Mouse (Mus musculus) liver, postnatal 0 days (tissue): ENCODE data around the gene Trim15.

ENCODE experiments used
- CTCF ChIP-seq: sonication (generic); IDR thresholded peaks from 2 replicates; pipeline ENCODE4 v1.5.1; 2016; ENCODE audit warnings: antibody characterized with exemption, low read depth
- EP300 ChIP-seq: IDR thresholded peaks from 2 replicates; pipeline ENCODE4 v1.6.1; 2016; ENCODE audit warnings: antibody characterized with exemption, low read depth, mild to moderate bottlenecking

GRCm38 (mm10) chr17:36844725-36845124, 22.3 kb downstream of the Trim15 start:
- TF ChIP-seq CTCF (no peak), EP300 (no peak)
